26 mouse cellular contexts compared by ENCODE assay signal in genomic region chr19:58824316-58824715, GRCm38 (mm10). TPM values are rescaled to one million over a fixed set of nuclear protein-coding genes. Genes with fewer than 3 reads are reported as not detected.
"Had no signal": no experiment of that assay in that cellular context is flagged by ENCODE, and none has a peak within 500 bp of the region (broad histone marks: within the 10 kb centered on the region; RNA-seq: fewer than 3 reads in every experiment).

No protein-coding gene starts in this region.

- H3K27me3 ChIP-seq: limb, embryonic 15.5 days; midbrain, embryonic 12.5 days; midbrain, embryonic 15.5 days; neural tube, embryonic 12.5 days; neural tube, embryonic 15.5 days had no signal

- ATAC-seq: liver, postnatal 0 days; lung, postnatal 0 days; midbrain, embryonic 15.5 days had no signal

- H3K4me3 ChIP-seq: limb, embryonic 12.5 days; limb, embryonic 15.5 days; midbrain, embryonic 12.5 days; midbrain, embryonic 15.5 days; neural tube, embryonic 12.5 days; neural tube, embryonic 15.5 days had no signal

- DNase-seq: kidney, postnatal 25 days; left cerebral cortex, postnatal 4 days; liver, postnatal 0 days; lung, embryonic 14.5 days; right cerebral cortex, adult 18-20 months; right cerebral cortex, postnatal 14 days; right cerebral cortex, postnatal 4 days; thymus, adult 2 months; thymus, postnatal 14 days had no signal

- H3K9me3 ChIP-seq: limb, embryonic 12.5 days; limb, embryonic 15.5 days; midbrain, embryonic 12.5 days; midbrain, embryonic 15.5 days; neural tube, embryonic 12.5 days; neural tube, embryonic 15.5 days had no signal

- H3K36me3 ChIP-seq: limb, embryonic 12.5 days; limb, embryonic 15.5 days had no signal

- H3K27ac ChIP-seq: kidney, postnatal 0 days; limb, embryonic 12.5 days; limb, embryonic 15.5 days; liver, embryonic 14.5 days; macrophage; midbrain, embryonic 12.5 days; midbrain, embryonic 15.5 days; neural tube, embryonic 12.5 days; neural tube, embryonic 15.5 days; stomach, postnatal 0 days had no signal

- H3K4me2 ChIP-seq: limb, embryonic 12.5 days; limb, embryonic 15.5 days; liver, embryonic 11.5 days; lung, embryonic 14.5 days; midbrain, embryonic 12.5 days; midbrain, embryonic 15.5 days; neural tube, embryonic 12.5 days; neural tube, embryonic 15.5 days had no signal

- H3K4me1 ChIP-seq: limb, embryonic 15.5 days had no signal

- H3K9ac ChIP-seq: limb, embryonic 12.5 days; limb, embryonic 15.5 days; liver, embryonic 14.5 days; liver, postnatal 0 days; lung, embryonic 14.5 days; midbrain, embryonic 12.5 days; midbrain, embryonic 15.5 days; neural tube, embryonic 12.5 days; neural tube, embryonic 15.5 days had no signal

RNA-seq across cellular contexts. Expression of gene 1700019N19Rik, which starts 30.1 kb away (rescaled TPM):
- total RNA-seq: left cerebral cortex, postnatal 14 days; left cerebral cortex, postnatal 4 days; megakaryocyte, adult 5-6 weeks had no signal
- polyA plus RNA-seq: kidney, embryonic 14.5 days; kidney, postnatal 0 days; large intestine, adult 2 months; limb, embryonic 12.5 days; limb, embryonic 15.5 days; liver, embryonic 14.5 days; liver, postnatal 0 days; lung, embryonic 14.5 days; lung, postnatal 0 days; macrophage; midbrain, embryonic 12.5 days; midbrain, embryonic 15.5 days; neural tube, embryonic 12.5 days; neural tube, embryonic 15.5 days; stomach, embryonic 14.5 days had no signal
